Mouse (Mus musculus) c-Kit-negative CD71-positive TER-119-positive erythroid progenitor cells, embryonic 14.5 days (primary cell): Measurements from ENCODE around the gene Ccnd3.
"Not testable (repeated sequence)": the region's sequence is repeated elsewhere in the genome, so short reads cannot be mapped to it uniquely, and the experiment has no call there.

Experiments
- DNase-seq: peaks from one replicate; pipeline ENCODE4 v3.0.0-alpha.2; 2013; ENCODE audit warnings: low read depth, low spot score

The Ccnd3 gene

DNA sequence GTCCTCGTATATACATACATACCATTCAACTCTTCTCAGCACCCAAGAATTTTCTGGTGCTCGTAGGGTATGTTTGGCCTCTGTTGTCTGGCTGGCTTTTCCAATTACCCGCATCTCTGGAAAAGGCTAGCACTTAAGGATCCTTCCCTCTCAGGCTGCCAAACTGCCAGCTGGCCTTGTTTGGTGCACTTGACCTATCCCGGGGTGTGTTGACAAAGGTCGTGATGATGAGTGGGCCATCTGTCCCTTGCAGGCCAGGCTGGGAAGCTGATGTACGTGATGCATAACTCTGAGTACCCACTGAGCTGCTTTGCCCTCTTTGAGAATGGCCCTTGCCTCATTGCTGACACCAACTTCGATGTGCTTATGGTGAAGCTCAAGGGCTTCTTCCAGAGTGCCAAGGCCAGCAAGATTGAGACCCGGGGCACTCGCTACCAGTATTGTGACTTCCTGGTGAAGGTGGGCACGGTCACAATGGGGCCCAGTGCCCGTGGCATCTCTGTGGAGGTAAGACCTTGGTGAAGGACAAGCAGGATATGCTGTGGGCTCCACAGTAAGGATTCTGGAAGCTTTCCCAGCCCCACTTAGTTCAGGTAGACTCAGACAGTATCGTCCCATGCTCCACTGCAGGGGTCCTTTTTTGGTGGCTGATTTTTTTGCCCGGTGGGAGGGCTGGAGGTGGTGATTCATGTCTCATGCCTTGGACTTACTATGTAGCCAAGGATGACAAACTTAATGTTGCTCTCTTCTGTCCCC lies 113.9 kb downstream of the Ccnd3 start:
- DNase-seq: no peak

DNA sequence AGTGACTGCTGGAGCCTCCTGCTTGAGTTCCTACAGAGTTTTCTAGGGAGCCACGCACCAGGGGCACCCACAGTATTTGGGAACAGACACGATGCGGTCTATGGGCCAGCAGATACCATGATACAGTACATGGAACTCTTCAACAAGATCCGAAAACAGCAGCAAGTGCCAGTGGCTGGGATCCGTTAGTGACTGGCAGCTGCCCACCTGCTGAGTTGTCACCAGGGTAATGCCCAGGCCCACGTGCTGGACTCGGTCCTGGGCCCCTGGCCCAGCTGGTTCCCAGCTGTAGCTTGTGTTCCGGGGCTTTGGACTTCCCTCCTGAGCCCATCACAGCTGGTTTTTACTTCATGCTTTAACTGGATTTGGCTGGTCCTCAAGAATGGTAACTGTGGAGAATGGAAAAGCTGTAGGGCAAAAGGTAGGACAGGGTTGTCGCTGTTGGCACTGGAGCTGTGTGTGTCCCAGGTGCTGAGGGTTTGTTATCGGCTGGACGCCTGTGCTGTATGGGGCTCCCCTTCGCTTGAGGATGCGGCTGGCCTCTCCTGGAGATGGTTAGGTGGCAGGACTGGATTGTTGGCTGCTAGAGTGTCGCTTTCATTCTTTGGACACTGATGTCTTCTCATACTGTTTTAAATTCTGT lies 118.2 kb downstream of the Ccnd3 start:
- no peak for DNase-seq

DNA sequence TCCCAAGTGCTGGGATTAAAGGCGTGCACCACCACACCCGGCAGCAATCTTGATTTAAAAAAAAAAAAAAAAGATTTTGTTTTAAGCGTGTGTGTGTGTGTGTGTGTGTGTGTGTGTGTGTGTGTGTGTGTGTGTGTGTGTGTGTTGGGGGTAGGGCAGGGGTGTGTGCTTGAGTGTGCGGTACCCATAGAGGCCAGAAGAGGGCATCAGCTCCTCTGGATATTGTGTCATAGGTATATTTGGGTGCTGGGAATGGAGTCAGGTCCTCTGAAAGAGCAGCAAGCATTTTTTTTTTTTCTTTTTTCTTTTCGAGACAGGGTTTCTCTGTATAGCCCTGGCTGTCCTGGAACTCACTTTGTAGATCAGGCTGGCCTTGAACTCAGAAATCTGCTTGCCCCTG lies 119.7 kb downstream of the Ccnd3 start:
- DNase-seq: not testable (repeated sequence)

DNA sequence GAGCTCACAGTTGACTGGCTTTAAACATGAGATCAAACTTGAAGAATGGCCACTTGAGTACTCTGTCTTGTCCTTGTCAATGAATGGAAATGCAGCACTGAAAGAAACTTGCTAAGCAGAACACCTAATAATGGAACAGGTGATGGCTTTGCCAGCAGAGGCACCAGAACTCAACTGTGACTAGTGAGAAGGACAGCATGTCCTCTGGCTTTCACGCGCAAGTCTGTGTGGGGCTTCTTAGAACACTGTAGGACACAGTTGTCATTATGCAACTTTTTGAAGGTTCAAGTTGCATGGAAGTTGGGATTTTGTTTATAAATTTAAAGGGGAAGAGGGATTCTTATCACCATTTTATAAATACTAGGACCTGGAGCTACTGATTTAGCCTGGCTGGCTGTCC lies 120.2 kb downstream of the Ccnd3 start:
- no peak for DNase-seq

DNA sequence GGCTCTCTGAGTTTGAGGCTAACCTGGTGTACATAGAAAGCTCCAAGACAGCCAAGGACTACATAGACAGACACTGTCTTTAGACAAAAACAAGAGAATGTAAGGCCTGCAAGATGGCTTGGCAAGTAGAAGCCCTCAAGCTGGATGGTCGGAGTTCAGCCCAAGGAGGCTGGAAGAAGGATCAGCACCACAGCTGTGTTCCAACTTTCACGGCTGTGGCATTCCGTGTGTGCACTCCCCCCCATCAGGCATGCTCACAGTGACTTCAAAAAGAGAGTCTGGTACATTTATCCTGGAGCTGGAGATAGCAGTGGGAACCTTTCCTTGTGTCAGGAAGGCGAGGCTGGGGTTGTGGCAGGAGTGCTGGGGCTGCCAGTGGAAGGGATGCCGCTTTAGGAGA lies 121.2 kb downstream of the Ccnd3 start:
- no peak for DNase-seq

DNA sequence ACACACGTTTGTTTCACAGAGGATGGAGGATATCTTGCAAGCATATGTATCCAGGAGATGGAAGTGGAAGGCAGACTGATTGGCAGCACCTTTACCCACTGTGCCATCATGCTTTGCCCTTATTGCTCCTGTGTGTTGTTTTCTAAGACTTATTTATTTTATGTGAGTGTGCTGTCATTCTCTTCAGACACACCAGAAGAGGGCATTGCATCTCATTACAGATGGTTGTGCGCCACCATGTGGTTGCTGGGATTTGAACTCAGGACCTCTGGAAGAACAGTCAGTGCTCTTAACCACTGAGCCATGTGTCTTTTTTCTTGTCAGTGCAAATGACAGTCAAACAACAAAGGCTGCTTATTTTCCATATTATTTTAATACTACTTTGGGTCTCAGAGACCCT lies 122.9 kb downstream of the Ccnd3 start:
- DNase-seq: no peak

DNA sequence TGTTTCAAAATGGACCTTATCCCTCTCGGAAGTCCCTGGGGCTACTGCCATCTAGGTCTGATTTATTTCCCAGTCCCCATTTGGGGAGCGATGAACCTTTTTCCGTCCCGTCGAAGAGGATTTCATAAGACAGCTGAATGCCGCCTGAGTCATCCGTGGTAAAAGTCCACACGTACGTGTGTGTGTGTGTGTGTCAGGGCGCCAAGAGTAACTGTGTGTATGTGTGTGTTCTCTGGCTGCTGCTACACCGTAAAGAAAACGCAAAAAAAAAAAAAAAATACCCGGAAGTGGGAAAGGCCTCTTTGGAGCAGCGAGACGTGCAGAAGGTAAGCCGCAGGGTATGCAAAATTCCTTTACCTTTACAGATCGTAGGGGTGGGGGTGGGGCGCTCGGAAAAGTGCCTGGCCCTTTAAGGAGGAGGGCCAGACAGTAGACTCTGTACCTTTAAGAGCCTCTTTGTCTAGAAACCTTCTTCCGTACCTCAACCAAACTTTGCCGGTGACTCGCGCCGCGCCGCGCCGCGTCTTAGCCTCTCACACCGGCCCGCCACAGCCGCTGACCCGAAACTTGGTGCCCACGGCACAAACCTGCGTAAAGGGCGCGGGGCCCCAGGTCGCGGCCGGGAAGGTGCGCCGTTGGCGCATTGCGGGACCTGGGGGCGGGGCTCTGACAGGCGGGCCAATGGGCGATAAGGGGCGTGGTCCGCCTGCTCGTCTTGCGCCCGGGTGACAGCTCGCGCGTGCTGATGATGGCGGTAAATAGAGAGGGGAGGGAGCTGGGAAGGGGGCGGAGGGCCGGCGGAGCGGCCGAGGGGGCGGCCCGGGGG lies 124.2 kb downstream of the Ccnd3 start:
- peak; percentile 85 for DNase-seq

DNA sequence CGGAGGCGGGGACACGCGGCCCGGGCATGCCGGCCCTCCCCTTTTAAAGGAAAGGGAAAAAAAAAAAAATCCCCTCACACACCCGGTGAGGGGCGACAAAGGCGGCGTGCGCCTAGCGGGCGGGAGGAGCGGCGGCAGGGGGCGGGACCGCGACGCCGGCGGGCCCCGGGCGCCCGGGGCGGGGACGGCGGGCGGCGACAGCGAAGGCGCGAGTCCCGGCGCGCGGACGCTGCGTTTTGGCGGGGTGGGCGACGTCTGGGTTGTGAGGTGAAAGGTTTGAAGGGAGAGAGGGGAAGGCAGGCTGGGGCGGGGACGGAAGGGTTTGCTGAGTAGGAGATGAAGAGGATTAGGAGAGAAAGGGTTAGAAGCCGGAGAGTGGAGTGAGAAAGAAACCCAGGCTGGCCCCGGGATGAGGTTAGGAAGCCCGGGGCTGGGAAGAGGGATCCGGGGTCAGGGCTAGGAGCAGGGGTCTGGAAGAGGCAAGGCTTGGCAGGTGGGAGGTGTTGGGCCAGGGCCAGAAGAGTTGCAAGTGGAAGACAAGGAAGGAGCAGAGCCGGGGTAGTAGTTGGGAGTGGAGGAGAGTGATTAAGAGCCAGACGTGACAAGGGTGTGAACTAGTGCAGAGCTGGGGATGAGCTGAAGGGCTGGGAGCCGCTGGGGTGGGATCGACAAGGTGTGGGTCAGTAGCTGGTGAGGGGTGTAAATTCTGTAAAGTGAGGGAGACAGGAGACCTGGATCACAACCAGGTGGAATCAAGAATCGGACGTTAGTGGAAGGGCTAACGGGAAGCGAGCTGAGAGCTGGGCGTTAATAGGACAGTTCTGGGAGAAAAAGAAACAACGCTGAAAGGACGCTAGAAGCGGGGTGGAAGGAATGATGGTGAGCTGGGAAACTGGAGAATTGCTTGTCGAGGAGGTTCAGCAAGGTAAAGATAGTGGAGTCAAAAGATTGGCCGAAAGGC lies 125.1 kb downstream of the Ccnd3 start:
- DNase-seq: no peak

DNA sequence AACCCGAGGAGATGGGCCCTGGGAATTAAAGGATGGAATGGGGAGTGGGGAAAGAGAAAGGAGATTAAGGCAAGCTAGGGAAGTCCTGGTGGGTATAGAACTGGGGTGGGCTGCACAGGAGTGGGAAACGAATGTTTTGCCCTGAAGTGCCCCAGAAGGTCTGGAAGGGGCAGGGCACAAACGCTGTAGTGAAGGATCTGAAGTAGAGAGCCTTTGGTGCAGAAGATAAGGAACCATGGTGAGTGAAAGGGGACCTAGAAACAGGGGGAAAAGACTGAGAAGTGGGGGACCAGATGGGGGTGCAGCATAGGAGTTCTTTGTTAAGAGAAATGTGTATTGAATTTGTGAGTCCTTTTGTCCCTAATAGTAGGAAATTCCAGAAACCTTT lies 125.8 kb downstream of the Ccnd3 start, which contains the start of gene Usp49:
Gene Usp49, plus strand, starts transcription at position 13 of the 388 bp plus-strand sequence.
- DNase-seq: no peak

DNA sequence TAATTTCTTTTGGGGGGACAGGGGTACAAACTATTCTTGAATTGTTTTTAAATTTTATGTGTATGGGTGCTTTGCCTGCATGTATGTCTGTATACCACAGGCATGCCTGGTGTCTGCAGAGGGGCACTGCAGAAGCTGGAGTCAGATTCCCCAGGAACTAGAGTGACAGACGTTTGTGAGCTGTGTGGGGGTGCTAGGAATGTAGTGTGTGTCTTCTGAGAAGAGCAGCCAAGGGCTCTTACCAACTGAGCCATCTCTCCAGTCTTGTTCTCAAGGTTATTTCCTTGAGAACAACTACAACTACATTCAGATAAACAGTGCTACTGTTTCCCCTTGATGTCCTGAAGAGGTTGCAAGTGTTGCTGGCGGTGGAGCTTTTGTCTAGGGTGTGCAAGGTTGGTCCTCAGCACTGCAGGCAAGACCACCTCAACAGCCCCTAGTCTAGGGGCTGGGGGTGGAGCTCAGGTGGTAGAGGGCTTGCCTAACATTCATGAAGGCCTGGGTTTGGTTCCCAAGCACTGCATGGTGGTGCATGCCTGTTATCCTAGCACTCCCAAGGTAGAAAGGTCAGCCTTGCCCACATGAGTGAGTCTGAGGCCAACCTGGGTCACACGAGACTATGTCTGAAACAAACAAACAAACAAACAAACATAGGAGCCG lies 127.5 kb downstream of the Ccnd3 start:
- DNase-seq: no peak

DNA sequence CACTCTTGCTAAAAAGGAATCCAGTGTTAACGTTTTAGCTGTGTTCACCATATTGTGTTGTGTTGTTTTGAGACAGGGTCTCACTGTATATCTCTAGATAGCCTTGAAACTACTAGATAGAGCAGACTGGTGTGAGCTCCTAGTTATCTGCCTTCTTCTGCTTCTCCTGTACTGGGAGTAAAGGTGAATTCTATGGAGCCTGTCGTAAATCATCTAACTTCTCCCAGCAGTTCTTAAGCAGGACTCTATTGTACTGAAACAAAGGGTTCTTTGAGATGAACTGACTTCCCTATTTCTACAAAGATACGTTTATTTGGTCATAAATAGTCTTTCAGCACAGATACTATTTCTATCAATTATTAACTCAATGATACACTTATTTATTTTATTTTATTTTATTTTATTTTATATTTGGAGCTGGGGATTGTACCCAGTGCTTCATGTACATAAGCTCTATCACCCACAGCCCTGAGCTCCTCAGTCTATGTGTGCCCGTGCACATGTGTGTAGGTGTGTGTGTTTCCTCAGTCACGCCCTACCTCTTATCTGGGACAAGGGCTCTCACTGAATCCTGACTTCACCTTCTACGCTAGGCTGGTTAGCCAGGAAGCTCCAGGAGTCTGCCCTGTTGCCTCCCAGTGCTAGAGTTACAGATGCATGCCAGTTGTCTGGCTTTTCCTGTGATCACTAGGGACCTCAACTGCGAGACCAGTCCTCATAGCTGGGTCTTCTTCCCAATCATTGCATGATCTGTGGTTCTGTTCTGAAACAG lies 129.3 kb downstream of the Ccnd3 start:
- DNase-seq: no peak

DNA sequence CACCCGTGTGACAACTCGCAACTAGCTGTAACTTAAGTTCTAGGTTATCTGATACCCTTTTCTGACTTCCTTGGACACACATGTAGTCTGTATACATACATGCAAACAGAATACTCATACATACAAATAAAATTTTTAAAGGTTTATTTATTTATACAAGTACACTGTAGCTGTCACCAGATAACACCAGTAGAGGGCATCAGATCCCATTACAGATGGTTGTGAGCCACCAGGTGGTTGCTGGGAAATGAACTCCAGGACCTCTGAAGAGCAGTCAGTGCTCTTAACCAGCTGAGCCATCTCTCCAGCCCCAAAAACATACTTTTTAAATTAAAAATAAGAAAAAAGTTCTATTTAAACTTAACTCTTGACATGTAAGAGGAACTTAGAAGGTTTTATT lies 138.1 kb downstream of the Ccnd3 start:
- no peak for DNase-seq

DNA sequence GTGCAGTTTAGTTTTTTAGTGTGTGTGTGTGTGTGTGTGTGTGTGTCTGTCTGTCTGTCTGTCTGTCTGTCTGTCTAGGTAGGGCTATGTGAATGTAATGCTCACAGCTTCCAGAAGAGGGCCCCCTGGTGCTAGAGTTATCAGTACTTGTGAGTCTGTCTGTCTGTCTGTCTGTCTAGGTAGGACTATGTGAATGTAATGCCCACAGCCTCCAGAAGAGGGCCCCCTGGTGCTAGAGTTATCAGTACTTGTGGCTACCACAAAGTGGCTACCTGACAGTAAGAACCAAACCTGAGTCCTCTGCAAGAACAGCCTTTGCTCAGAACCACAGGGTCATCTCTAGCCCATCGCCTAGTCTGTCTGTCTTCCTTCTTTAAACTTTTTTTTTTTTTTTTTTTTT lies 141.8 kb downstream of the Ccnd3 start:
- DNase-seq: peak; percentile 60

DNA sequence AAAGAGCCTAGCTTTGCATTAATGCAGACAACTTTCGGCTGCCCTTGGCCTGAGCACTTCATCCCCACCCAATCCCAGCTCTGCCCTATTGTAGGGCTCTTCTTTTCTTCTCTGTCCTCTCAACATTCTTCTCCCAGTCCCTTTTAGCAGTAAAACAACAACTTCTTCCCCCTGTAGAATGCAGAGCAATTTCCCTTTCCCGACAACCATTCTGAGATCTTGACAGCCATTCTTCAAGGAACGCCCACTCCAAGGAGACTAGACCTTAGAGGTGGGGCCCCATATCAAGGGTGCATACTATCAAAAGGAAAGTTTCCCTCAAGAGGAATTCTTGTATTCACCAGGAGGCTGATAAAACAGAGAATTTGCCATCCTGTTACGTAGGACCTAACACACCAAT lies 144.1 kb downstream of the Ccnd3 start:
- no peak for DNase-seq
